Mouse (Mus musculus): Measurements from ENCODE around the gene Srpk2. TPM values are rescaled to one million over a fixed set of nuclear protein-coding genes. Genes with fewer than 3 reads are reported as not detected.
A peak's percentile ranks its signal among the peaks of the same experiment; 100 is the strongest.
"Not testable (repeated sequence)": the region's sequence is repeated elsewhere in the genome, so short reads cannot be mapped to it uniquely, and the experiment has no call there.

The Srpk2 gene
- total RNA-seq, 2 experiments from 2014 or later = 10.1 to 12.6 TPM

- peak; percentile 40; the same call in 1 of the 2 replicates for ATAC-seq (replicated peaks; ENCODE audit: low FRiP score, poor library complexity, severe bottlenecking)
Observed at GRCm38 (mm10) chr5:23617104-23617415, 67.4 kb downstream of the Srpk2 start.

- peak; percentile 86 for ATAC-seq (replicated peaks; ENCODE audit: low FRiP score, poor library complexity, severe bottlenecking)
Observed at GRCm38 (mm10) chr5:23616270-23617103, 67.9 kb downstream of the Srpk2 start.

- ATAC-seq (replicated peaks; ENCODE audit: low FRiP score, poor library complexity, severe bottlenecking) = no peak
Observed at GRCm38 (mm10) chr5:23615586-23616269, 68.7 kb downstream of the Srpk2 start.

DNA sequence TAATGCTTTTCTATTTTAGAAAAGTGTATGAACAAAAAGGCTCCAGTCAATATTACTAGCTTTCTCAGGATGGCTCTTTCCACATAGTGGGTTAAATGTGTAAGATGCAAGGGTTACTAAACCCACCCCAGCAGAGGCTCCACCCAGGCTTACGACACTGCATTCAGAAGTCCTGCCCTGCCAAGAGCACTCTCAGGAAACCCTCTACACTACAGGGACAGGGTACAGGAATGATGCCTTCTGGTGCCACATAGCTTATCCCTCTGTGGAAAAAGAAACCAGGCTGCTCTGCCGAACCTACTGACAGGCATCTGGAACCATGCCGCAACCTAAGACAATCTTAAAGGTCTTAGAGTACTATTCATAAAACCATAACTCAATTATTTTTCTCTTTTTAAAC, 71.6 kb downstream of the Srpk2 start:
- ATAC-seq (replicated peaks; ENCODE audit: low FRiP score, poor library complexity, severe bottlenecking) = no peak

DNA sequence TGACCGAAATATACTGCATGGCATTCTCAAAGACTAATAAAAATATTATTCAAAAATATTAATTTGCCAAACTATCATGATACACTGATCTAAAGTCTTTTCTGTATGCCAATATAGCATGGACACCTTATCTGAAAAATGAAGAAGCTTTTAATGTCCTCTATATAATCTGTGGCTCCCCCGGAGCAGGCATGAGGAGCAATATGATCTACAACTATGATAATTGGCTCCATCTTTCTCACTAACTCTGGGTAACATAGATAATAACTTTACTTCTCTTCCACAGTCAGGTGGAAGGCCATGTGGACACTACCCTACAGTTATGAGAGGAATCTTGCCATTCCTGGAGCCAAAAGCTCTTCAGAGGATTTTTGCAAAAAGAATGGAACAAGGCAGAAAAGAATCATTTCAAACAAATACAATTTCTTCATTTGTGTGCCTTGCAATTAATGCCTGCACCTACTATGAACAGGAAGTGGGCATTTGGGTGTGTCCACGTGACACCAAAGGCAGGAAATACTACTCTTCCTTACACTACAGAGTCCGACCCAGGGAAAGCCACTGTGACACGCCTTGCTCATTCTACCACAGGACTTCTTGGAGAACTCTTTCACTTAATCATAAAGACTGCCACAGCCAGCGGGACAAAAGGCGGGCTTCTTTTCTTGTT, 80.2 kb downstream of the Srpk2 start:
- ATAC-seq (replicated peaks; ENCODE audit: low FRiP score, poor library complexity, severe bottlenecking) = no peak

DNA sequence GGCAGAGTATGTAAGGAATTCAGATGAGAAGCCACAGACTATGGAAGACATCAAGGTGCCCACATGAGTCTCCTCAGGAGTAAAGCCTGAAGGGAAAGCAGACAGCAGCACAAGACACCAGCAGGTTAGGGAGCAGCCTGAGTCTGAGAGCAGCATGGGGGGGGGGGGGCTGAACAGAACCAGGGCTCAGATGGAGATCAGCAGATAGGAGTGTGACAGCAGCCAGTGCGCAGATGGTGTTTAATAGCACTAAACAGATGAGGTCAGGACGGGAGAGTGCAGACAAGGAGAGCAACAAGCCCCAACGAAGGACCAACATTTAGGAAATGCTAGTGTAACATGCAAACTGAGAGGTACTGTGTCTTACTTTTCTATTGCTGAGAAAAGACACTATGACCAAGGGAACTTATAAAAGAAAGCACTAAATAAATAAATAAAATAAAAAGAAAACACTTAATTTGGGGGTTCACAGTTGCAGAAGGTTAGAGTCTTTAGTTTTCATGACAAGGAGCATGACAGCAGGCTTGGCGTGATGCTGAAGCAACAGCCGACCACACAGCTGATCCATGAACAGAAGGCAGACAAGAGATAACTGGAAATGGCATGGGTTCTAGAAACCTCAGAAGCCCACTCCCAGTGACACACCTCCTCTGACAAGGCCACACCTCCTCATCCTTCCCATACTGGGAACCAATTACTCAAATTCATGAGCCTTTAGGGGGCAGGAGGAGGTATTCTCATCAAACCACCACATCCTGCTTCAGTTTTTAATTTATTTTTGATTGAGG, 84.5 kb downstream of the Srpk2 start:
- no peak for ATAC-seq (replicated peaks; ENCODE audit: low FRiP score, poor library complexity, severe bottlenecking)

DNA sequence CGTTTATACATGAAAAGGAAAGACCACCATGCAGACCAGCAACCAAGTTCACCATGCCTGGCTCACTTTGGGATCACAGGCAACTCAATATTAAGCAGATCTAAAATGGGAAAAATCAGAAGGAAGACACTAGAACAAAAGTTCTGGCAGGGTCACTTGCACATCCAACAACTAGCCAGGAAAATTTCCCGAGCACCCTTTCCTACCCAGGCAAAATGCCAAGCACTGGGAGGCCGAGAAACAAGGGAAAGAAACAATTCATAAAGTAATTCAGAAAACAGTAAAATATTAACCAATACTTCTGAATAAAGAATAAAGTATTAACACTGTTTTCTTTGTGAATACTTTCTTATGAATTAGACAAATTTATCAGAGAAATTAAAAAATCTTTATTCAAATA, 85.2 kb downstream of the Srpk2 start:
- ATAC-seq (replicated peaks; ENCODE audit: low FRiP score, poor library complexity, severe bottlenecking) = no peak

DNA sequence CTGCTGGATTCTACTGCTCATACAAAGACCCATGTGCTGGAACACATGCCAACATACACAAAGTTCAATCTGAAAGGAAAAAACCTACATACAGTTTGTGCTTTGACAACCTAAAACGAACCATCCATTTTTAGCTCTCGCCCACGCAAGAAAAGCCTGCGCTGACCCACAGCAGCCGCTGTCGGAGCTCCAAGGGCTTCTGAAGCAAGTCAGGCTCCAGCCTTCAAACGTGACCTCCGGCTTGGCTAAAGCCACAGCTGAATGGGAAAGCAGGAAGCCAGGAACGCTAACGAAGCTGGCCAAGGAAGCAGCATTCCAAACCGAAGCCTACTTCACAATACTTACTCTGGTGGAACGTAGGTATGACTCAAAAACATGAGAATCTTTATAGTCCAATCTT, 85.9 kb downstream of the Srpk2 start:
- ATAC-seq (replicated peaks; ENCODE audit: low FRiP score, poor library complexity, severe bottlenecking) = no peak

- ATAC-seq (replicated peaks; ENCODE audit: low FRiP score, poor library complexity, severe bottlenecking) = no peak
Observed at GRCm38 (mm10) chr5:23597999-23598398, 86.4 kb downstream of the Srpk2 start.

DNA sequence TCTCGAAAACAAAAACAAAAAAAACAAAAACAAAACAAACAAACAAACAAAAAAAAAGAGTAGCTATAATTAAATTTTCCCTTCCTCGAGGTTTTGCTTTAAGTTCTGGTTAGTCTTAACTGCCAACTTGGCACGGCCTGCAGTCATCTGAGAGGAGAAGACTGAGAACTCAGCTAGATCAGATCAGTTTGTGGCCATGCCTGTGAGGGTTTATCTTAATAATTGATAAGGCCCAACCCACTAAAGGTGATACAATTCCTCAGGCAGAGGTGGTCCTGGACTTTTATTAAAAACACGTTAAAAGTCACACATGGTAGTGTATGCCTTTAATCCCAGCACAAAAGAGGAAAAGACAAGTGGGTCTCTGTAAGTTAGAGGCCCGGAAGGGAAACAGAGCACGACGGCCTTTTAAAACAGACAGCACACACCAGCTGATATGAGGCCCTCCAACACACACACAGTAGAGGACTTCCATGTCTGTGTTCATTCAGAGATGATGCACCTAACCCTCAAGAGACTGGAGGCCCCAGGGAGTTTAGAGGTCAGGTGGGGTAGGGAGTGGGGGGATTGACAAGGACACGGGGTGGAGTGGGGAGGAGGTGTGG, 87.1 kb downstream of the Srpk2 start:
- ATAC-seq (replicated peaks; ENCODE audit: low FRiP score, poor library complexity, severe bottlenecking) = no peak

DNA sequence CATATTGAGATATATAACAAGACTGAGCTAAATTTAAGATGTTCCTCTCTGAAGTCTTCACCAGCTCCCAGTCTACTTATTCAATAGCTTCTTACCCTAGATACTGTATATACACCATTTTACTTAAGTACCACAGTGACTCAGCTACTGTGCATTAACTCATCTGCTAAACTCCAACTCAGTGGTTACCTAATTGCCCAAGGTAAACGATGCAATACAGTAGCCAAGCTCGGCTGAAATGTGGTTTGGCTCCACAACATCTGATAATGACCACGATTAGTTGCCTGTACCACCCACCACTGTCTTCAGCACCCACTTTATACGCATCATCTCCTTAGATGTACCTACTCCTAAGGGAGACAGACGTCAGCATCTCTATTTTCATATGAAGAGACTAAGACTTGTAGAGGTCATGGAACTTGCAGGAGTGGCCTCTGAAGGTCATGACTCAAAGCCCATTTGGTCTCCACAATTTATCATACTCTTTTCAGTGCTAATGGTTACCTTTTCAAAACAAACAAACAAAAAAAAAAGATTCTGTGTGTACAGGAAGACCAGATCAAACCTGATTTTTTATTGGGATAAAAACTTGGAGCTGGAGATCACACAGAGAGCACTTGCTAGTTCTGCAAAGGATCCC, 88.0 kb downstream of the Srpk2 start:
- no peak for ATAC-seq (replicated peaks; ENCODE audit: low FRiP score, poor library complexity, severe bottlenecking)

GRCm38 (mm10) chr5:23590298-23590697, 94.1 kb downstream of the Srpk2 start:
- ATAC-seq (replicated peaks; ENCODE audit: low FRiP score, poor library complexity, severe bottlenecking) = not testable (repeated sequence)

DNA sequence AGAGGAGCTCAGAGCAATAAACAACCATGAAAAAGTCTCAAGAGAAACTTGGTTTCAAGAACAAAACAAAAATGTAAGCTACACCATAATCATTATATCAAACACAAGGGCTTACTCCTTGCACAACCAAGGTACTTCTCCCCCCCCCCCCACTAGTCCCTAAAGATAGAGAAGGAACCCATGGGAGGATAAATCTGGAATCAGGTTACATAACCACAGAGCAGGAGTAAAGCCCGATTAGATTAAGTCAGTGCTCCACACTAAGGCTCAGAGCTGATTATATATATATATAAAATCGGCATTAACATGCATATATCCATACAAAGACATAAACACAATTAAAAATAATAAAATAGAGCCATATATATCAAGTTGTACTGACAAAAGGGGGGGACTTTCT, 96.8 kb downstream of the Srpk2 start:
- ATAC-seq (replicated peaks; ENCODE audit: low FRiP score, poor library complexity, severe bottlenecking) = no peak

DNA sequence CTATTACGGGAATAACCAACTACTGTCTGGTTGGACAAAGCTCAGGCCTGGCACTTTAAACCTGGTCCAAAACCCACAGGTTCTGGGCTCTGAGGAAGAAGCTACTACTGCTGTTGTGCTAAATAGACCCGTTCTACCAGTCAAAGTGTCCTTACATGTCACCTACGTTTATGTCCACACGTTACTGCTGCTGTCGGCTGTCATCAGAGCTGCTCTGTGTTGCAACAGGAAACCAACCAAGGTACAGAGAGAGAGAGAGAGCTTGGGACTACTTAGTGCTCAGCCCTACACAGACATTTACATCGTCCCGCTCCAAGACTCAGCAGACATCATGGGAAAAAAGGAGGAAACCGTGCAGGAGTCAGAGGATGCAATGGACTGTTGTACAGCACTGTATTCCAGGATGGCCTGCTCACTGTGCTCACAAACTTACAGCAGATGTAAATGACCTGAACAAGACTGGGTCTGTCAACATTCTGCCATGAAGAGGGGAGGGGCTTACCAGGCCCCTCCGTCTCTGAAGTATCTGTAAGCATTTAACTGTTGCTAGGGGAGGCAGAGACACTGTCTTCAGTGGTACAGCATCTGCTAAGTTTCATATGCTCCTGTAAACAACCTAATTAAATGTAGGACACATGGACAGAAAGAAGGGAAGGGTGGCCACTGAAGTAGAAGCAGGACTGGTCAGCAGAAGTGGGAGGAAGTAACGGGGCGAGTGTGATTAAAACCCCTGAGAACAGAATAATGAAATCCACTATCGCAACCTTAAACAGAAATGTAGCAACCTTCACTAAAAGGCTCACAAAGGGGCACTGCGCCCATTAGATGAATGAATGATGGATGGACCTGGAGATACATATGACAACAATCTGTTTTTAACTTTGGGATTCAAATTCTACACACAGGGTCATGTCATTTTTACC, 97.6 kb downstream of the Srpk2 start:
- no peak for ATAC-seq (replicated peaks; ENCODE audit: low FRiP score, poor library complexity, severe bottlenecking)

DNA sequence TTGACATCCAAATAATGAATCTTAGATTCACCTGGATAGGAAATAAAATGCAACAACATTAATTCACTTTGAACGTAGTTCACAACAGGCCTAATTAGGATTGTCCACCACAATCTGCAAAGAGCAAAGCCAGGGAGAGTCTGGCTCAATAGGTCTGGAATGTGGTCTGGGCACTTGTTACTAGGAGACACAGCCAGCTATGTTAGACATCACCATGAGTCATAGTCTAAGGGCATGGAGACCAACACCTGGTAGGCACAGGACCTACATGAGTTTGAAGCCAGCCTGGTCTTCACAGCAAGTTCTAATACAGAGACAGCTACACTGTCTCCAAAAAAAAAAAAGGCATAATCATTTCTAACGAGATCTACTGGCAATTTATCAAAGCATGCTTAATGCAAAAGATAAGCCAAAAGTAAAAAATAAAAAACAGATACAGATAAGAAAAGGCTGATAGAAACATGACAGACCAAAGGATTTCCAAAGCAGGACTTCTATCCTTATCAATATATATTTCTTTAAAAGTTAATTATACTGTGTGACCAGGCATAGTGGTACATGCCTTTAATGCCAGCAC, 102.8 kb downstream of the Srpk2 start:
- no peak for ATAC-seq (replicated peaks; ENCODE audit: low FRiP score, poor library complexity, severe bottlenecking)

DNA sequence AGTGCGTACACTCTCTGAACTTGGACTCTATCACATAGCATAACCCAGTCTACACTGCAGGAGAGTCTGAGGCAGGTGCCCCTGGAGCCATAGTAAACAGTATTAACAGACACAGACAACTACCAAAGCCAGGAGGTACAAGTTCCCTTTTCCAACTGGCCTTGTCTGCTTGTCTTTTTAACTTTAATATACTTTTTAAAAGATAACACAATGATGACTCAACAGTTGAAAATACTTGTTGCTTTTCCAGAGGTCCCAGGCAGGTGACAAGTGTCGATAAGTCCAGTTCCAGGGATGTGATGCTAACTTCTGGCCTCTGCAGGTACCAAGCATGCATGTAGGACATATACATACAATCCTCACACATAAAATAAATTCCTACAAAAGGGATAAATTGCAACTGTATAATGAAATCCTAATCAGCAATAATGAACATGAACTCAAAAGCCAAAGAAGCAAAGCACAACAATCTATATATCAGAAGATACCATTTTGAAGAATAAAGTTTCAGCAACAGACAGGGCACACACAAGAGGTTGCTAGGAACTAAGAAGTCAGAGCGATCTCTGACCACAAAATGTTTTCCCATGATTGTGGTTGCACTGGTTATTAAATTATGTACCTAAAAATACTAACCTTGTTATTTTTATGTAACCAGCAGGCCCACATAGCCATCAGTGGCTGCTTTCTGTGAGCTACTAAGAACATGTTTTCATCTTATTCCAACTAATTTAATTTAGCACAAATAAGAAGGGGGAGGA, 105.1 kb downstream of the Srpk2 start:
- ATAC-seq (replicated peaks; ENCODE audit: low FRiP score, poor library complexity, severe bottlenecking) = 0 out of 2 replicates have a peak, but pooled peaks have one; percentile 42

GRCm38 (mm10) chr5:23578322-23578957, 106.0 kb downstream of the Srpk2 start:
- ATAC-seq (replicated peaks; ENCODE audit: low FRiP score, poor library complexity, severe bottlenecking) = no peak

All from erythroid progenitor cell, adult 5-6 weeks (primary cell).